Mouse (Mus musculus) lung, postnatal 0 days (tissue): ENCODE measurements around the gene Lrrc3. TPM values are rescaled to one million over a fixed set of nuclear protein-coding genes. Genes with fewer than 3 reads are reported as not detected.

Experiments
- ATAC-seq: fragments of 200-750 bp; cut with Nextera tagmentation; 2 replicates; pipeline ENCODE4 v1.8.0; 2017; ENCODE audit warnings: moderate library complexity
- DNase-seq: peaks from one replicate; pipeline ENCODE4 v3.0.0-alpha.2; 2016; ENCODE audit warnings: low spot score
- H3K27ac ChIP-seq: fragments of 300-500 bp; sonication (generic); 2 replicates; pipeline ENCODE4 v1.5.1; 2014; ENCODE audit warnings: antibody characterized with exemption, mild to moderate bottlenecking, low read length, mixed read lengths
- H3K27me3 ChIP-seq: fragments of 300-500 bp; sonication (generic); replicated peaks from 2 replicates; pipeline ENCODE4 v1.6.1; 2014; ENCODE audit warnings: low read length, mixed read lengths; ENCODE audit not compliant: insufficient read depth
- H3K36me3 ChIP-seq: fragments of 300-500 bp; sonication (generic); 2 replicates; pipeline ENCODE4 v1.6.1; 2014; ENCODE audit warnings: low read length, mixed read lengths; ENCODE audit not compliant: insufficient read depth
- H3K4me1 ChIP-seq: fragments of 300-500 bp; sonication (generic); 2 replicates; pipeline ENCODE4 v1.6.1; 2014; ENCODE audit warnings: antibody characterized with exemption, low read depth, low read length, mixed read lengths; ENCODE audit not compliant: insufficient read depth
- H3K4me2 ChIP-seq: fragments of 300-500 bp; sonication (generic); replicated peaks from 2 replicates; pipeline ENCODE4 v1.6.1; 2014; ENCODE audit warnings: low read depth, mild to moderate bottlenecking, low read length, moderate library complexity, mixed read lengths
- H3K4me3 ChIP-seq: fragments of 300-500 bp; sonication (generic); 2 replicates; pipeline ENCODE4 v1.5.1; 2014; ENCODE audit warnings: low read depth, low read length
- H3K9ac ChIP-seq: fragments of 300-500 bp; sonication (generic); replicated peaks from 2 replicates; pipeline ENCODE4 v1.6.1; 2014; ENCODE audit warnings: low read depth, mild to moderate bottlenecking
- H3K9me3 ChIP-seq: fragments of 300-500 bp; sonication (generic); 2 replicates; pipeline ENCODE4 v1.6.1; 2016; ENCODE audit warnings: low read length, mixed read lengths
- CTCF ChIP-seq: IDR thresholded peaks from 2 replicates; pipeline ENCODE4 v1.5.1; 2016; ENCODE audit warnings: antibody characterized with exemption, mild to moderate bottlenecking
- EP300 ChIP-seq: IDR thresholded peaks from 2 replicates; pipeline ENCODE4 v1.6.1; 2016; ENCODE audit warnings: antibody characterized with exemption, mild to moderate bottlenecking, control low read depth
- WGBS: fragments of 180-500 bp; shearing (Covaris S2); extraction: QIAGEN DNeasy Blood & Tissue Kit; methylation state at CpG from one replicate; pipeline ENCODE4 v1.1.7; 2014; 5-methylcytosine and 5-hydroxymethylcytosine counted together
- polyA plus RNA-seq: library from polyadenylated mRNA; unstranded; fragments of >200 nt; fragmentation: Nextera tagmentation; extraction: Ambion mirVana; gene quantifications from 2 replicates; pipeline ENCODE4 v1.2.1, GENCODE M21; 2015

The Lrrc3 gene
- polyA plus RNA-seq, 1 experiment from 2014 or later = 1.2 TPM

DNA sequence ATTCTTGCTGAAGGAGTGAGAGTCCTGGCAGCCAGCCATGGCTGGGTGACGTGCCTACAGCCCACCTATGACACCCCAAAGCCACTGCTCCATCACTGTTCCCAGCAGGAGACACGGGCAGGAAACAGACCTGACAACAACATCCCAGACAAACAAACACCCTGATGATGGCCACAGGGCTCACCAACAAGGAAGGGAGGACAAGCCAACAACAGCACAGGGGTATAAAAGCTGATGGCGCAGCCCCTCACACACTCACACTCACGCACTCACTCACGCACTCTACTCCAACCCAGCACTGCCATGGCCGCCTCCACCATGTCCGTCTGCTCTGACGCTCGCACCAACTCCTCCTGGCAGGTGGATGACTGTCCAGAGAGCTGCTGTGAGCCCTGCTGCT lies 49.8 kb downstream of the Lrrc3 start, which contains the start of gene Gm10318:
TSS of gene Gm10318 (plus strand) at position 301 of the 400 bp plus-strand sequence.
- Histone ChIP-seq H3K27me3 (no peaks in the 10 kb centered on the region), H3K27ac (no peak within 1 kb of the TSS), H3K9me3 (no peaks in the 10 kb centered on the region), H3K9ac (no peak within 1 kb of the TSS), H3K36me3 (no peaks in the 10 kb centered on the region), H3K4me3 (no peak within 1 kb of the TSS), H3K4me2 (no peak within 1 kb of the TSS), H3K4me1 (no peaks in the 10 kb centered on the region)
- ATAC-seq (no peak), DNase-seq (no peak)
- TF ChIP-seq EP300 (no peak), CTCF (no peak)
- 53% methylated on average over 8 of the region's 9 CpGs for WGBS

Other genes starting within 250 kb of the Lrrc3 start
- 0.12 and 0.13 TPM in 2 replicates for gene Tspear, start 216.0 kb downstream of the Lrrc3 start, polyA plus RNA-seq
- not detected in 2 replicates for gene Gm19402, start 211.8 kb downstream of the Lrrc3 start, polyA plus RNA-seq
- not detected in 2 replicates for gene Gm9508, start 205.3 kb downstream of the Lrrc3 start, polyA plus RNA-seq
- gene Gm10272, start 195.9 kb downstream of the Lrrc3 start, polyA plus RNA-seq = not detected in 2 replicates
- not detected in 2 replicates for gene Gm10024, start 191.1 kb downstream of the Lrrc3 start, polyA plus RNA-seq
- gene Gm10142, start 186.7 kb downstream of the Lrrc3 start, polyA plus RNA-seq = not detected in 2 replicates
- not detected in 2 replicates for gene Krtap12-1, start 181.9 kb downstream of the Lrrc3 start, polyA plus RNA-seq
- gene Gm10100, start 176.1 kb downstream of the Lrrc3 start, polyA plus RNA-seq = not detected in 2 replicates
- not detected in 2 replicates for gene Gm18596, start 159.9 kb downstream of the Lrrc3 start, polyA plus RNA-seq
- gene Gm9736, start 151.2 kb downstream of the Lrrc3 start, polyA plus RNA-seq = not detected in 2 replicates
- not detected in 2 replicates for gene Gm3233, start 142.9 kb downstream of the Lrrc3 start, polyA plus RNA-seq
- gene Gm3238, start 131.2 kb downstream of the Lrrc3 start, polyA plus RNA-seq = not detected in 2 replicates
- not detected in 2 replicates for gene Gm7138, start 125.6 kb downstream of the Lrrc3 start, polyA plus RNA-seq
- not detected in 2 replicates for gene Gm3250, start 120.0 kb downstream of the Lrrc3 start, polyA plus RNA-seq
- not detected in 2 replicates for gene Gm7137, start 114.3 kb downstream of the Lrrc3 start, polyA plus RNA-seq
- gene Gm9639, start 107.5 kb downstream of the Lrrc3 start, polyA plus RNA-seq = not detected in 2 replicates
- gene Gm19668, start 103.4 kb downstream of the Lrrc3 start, polyA plus RNA-seq = not detected in 2 replicates
- not detected in 2 replicates for gene Gm9507, start 90.7 kb downstream of the Lrrc3 start, polyA plus RNA-seq
- gene Gm2696, start 87.9 kb downstream of the Lrrc3 start, polyA plus RNA-seq = not detected in 2 replicates
- gene Krtap10-4, start 75.4 kb downstream of the Lrrc3 start, polyA plus RNA-seq = not detected in 2 replicates
- gene Krtap10-10, start 66.6 kb downstream of the Lrrc3 start, polyA plus RNA-seq = not detected in 2 replicates
- not detected in 2 replicates for gene Gm36176, start 55.7 kb downstream of the Lrrc3 start, polyA plus RNA-seq
- not detected in 2 replicates for gene Gm10318, start 49.7 kb downstream of the Lrrc3 start, polyA plus RNA-seq
- not detected in 2 replicates for gene Gm3285, start 40.6 kb downstream of the Lrrc3 start, polyA plus RNA-seq
- gene Trpm2, start 68.0 kb upstream of the Lrrc3 start, polyA plus RNA-seq = 0.52 and 0.74 TPM in 2 replicates
- gene 1810043G02Rik, start 76.0 kb upstream of the Lrrc3 start, polyA plus RNA-seq = 15.1 and 16.8 TPM in 2 replicates
- 35.6 and 40.0 TPM in 2 replicates for gene Pfkl, start 107.5 kb upstream of the Lrrc3 start, polyA plus RNA-seq
- 0.36 TPM in 1 of 2 replicates, not detected in the other for gene Dnmt3l, start 139.4 kb upstream of the Lrrc3 start, polyA plus RNA-seq
- gene Aire, start 141.1 kb upstream of the Lrrc3 start, polyA plus RNA-seq = not detected in 2 replicates
- gene Icosl, start 166.8 kb upstream of the Lrrc3 start, polyA plus RNA-seq = 5.4 and 5.8 TPM in 2 replicates